Mouse (Mus musculus): ENCODE results near the gene Rhd. TPM values are rescaled to one million over a fixed set of nuclear protein-coding genes. Genes with fewer than 3 reads are reported as not detected.

The Rhd gene
- polyA plus RNA-seq, 1 experiment, result 84.0 TPM

DNA sequence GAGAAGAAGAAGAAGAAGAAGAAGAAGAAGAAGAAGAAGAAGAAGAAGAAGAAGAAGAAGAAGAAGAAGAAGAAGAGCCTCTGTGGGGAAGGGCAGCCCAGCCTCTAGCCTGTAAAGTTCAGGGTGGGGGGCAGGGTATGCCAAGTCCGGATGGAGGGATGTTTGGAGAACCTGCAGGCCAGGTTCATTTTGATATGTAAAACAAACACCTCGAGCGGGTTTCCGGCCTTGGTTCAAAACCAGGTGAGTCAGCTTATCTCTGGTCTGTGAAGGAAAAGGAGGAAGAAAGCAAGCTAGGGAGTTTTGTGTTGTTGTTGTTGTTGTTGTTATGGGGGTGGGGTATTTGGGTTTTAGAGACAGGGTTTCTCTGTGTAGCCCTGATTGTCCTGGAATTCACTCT lies 7.1 kb downstream of the Rhd start:
- H3K4me1 ChIP-seq (ENCODE audit: control insufficient read depth, insufficient read depth, insufficient read length), result no peaks in the 10 kb centered on the region
- H3K36me3 ChIP-seq (ENCODE audit: control insufficient read depth, insufficient read depth, low read length), result no peaks in the 10 kb centered on the region
- 70% methylated on average over 4 of the region's 4 CpGs for WGBS
- no peak overlapping the region for H3K27ac ChIP-seq (ENCODE audit: insufficient read depth, low read length)
- DNase-seq (ENCODE audit: low read depth in 1 of 2, low spot score in 2 of 2), result no peak
- TF ChIP-seq POLR2A (IDR thresholded peaks at IDR 0.05; ENCODE audit: low read depth, low read length) (no peak), CTCF (IDR thresholded peaks at IDR 0.05; ENCODE audit: extremely low read depth, insufficient read depth, insufficient read length, insufficient replicate concordance) (no peak)
- no peak overlapping the region for H3K4me3 ChIP-seq (ENCODE audit: extremely low read depth, insufficient read depth, insufficient read length)
- H3K27me3 ChIP-seq (ENCODE audit: control insufficient read depth, insufficient read depth, low read length), result peaks cover 1% of the 10 kb centered on the region; the same call in 1 of the 2 replicates

DNA sequence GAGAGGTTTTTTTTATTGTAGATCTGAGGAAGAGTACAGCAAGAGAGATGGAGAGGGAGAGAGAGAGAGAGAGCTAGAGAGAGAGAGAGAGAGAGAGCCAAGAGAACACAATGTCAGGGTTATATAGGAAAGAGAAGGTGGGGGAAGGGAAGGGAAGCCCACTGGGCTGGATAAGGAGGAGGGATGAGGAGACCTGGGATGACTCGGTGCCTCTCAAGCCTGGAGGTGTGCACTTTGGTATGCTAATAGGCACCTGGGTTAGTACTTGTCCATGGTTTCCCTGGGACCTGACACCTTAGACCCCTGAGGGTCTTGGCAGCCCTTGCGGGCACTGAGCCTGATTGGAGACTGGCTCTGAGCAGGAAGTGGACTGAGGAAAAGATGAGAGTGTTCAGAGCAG lies 7.6 kb downstream of the Rhd start:
- WGBS, result 89% methylated on average over 2 of the region's 2 CpGs
- no peak overlapping the region for H3K27ac ChIP-seq (ENCODE audit: insufficient read depth, low read length)

DNA sequence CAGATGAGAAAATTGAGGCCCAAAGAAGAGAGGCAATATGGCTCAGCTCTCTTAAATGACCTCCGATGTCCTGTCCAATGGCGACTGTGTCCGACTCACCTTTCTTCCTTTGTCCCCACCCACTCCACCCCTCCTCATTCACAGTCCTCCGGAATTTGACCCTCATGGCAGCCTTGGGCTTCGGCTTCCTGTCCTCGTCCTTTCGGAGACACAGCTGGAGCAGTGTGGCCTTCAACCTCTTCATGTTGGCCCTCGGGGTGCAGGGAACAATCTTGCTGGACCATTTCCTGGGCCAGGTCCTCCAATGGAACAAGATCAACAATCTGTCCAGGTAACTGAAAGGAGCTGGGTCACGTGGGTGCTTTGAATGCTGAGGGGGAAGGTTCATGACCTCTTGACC lies 11.8 kb downstream of the Rhd start:
- Histone ChIP-seq H3K36me3 (ENCODE audit: control insufficient read depth, insufficient read depth, low read length) (no peaks in the 10 kb centered on the region), H3K27me3 (ENCODE audit: control insufficient read depth, insufficient read depth, low read length) (no peaks in the 10 kb centered on the region), H3K4me1 (ENCODE audit: control insufficient read depth, insufficient read depth, insufficient read length) (no peaks in the 10 kb centered on the region; the same call in 1 of the 2 replicates), H3K27ac (ENCODE audit: insufficient read depth, low read length) (no peak overlapping the region), H3K4me3 (ENCODE audit: extremely low read depth, insufficient read depth, insufficient read length) (no peak overlapping the region)
- 93% methylated on average over 9 of the region's 9 CpGs for WGBS
- TF ChIP-seq POLR2A (IDR thresholded peaks at IDR 0.05; ENCODE audit: low read depth, low read length) (no peak), CTCF (IDR thresholded peaks at IDR 0.05; ENCODE audit: extremely low read depth, insufficient read depth, insufficient read length, insufficient replicate concordance) (no peak)
- DNase-seq (ENCODE audit: low read depth in 1 of 2, low spot score in 2 of 2), result no peak

More for the DNA sequence above, 7.6 kb downstream of the Rhd start:
- Histone ChIP-seq H3K4me3 (ENCODE audit: extremely low read depth, insufficient read depth, insufficient read length) (no peak overlapping the region), H3K36me3 (ENCODE audit: control insufficient read depth, insufficient read depth, low read length) (no peaks in the 10 kb centered on the region), H3K4me1 (ENCODE audit: control insufficient read depth, insufficient read depth, insufficient read length) (no peaks in the 10 kb centered on the region), H3K27me3 (ENCODE audit: control insufficient read depth, insufficient read depth, low read length) (peaks cover 1% of the 10 kb centered on the region; the same call in 1 of the 2 replicates)
- TF ChIP-seq CTCF (IDR thresholded peaks at IDR 0.05; ENCODE audit: extremely low read depth, insufficient read depth, insufficient read length, insufficient replicate concordance) (no peak), POLR2A (IDR thresholded peaks at IDR 0.05; ENCODE audit: low read depth, low read length) (no peak)
- no peak for DNase-seq (ENCODE audit: low read depth in 1 of 2, low spot score in 2 of 2)

DNA sequence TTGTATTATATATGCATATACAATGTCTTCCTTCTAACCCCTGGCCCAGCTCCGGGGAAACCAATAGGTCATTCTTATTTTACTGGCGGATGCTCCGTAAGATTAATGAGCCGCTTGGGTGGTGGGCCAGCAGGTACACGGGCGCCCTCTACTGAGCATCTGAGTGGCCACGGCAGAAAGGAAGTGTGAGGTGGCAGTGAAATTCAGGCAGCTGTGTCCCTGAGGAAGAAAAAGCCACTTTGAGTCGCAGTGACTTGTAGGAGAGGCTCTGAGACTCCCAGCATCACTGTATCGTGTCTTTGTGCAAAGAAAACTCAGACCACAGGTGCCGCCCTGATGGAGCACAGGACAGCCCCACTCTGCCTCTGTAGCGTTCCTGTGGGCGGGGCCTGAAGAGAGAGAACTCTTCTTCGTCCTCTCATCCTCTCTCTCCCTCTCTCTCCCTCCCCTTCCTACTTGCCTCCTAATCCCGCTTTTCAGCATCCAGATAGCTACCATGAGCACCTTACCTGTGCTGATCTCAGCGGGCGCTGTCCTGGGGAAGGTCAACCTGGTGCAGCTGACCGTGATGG lies 15.2 kb downstream of the Rhd start:
- TF ChIP-seq CTCF (IDR thresholded peaks at IDR 0.05; ENCODE audit: extremely low read depth, insufficient read depth, insufficient read length, insufficient replicate concordance) (peak; percentile 75; the same call in 1 of the 2 replicates), POLR2A (IDR thresholded peaks at IDR 0.05; ENCODE audit: low read depth, low read length) (no peak)
- Histone ChIP-seq H3K4me1 (ENCODE audit: control insufficient read depth, insufficient read depth, insufficient read length) (no peaks in the 10 kb centered on the region; the same call in 1 of the 2 replicates), H3K4me3 (ENCODE audit: extremely low read depth, insufficient read depth, insufficient read length) (peak overlapping the region; percentile 40; the same call in 1 of the 2 replicates), H3K27ac (ENCODE audit: insufficient read depth, low read length) (no peak overlapping the region), H3K27me3 (ENCODE audit: control insufficient read depth, insufficient read depth, low read length) (no peaks in the 10 kb centered on the region), H3K36me3 (ENCODE audit: control insufficient read depth, insufficient read depth, low read length) (no peaks in the 10 kb centered on the region)
- peak; percentile 49 to 72 for DNase-seq (ENCODE audit: low read depth in 1 of 2, low spot score in 2 of 2)
- WGBS, result 11% methylated on average over 17 of the region's 17 CpGs

DNA sequence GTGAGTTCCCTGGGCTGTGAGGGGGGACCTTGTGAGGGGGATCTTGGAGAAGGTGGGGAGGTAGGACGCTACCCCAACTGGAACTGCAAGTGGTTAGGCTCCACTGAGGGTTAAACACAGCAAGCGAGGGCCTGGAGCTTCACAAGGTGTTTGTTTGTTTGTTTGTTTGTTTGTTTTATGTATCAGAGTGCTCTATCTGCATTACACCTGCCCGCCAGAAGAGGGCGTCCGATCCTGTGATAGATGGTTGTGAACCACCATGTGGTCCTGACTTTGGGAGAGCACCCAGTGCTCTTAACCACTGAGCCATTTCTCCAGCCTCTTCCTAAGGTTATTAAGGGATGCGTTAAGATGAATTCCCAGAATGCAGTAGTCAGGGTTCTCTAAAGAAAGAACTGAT lies 15.7 kb downstream of the Rhd start:
- Histone ChIP-seq H3K27me3 (ENCODE audit: control insufficient read depth, insufficient read depth, low read length) (no peaks in the 10 kb centered on the region), H3K27ac (ENCODE audit: insufficient read depth, low read length) (no peak overlapping the region), H3K4me1 (ENCODE audit: control insufficient read depth, insufficient read depth, insufficient read length) (no peaks in the 10 kb centered on the region; the same call in 1 of the 2 replicates), H3K36me3 (ENCODE audit: control insufficient read depth, insufficient read depth, low read length) (no peaks in the 10 kb centered on the region), H3K4me3 (ENCODE audit: extremely low read depth, insufficient read depth, insufficient read length) (no peak overlapping the region)
- DNase-seq (ENCODE audit: low read depth in 1 of 2, low spot score in 2 of 2), result no peak
- 51% methylated on average over 6 of the region's 6 CpGs for WGBS
- TF ChIP-seq POLR2A (IDR thresholded peaks at IDR 0.05; ENCODE audit: low read depth, low read length) (no peak), CTCF (IDR thresholded peaks at IDR 0.05; ENCODE audit: extremely low read depth, insufficient read depth, insufficient read length, insufficient replicate concordance) (no peak)

DNA sequence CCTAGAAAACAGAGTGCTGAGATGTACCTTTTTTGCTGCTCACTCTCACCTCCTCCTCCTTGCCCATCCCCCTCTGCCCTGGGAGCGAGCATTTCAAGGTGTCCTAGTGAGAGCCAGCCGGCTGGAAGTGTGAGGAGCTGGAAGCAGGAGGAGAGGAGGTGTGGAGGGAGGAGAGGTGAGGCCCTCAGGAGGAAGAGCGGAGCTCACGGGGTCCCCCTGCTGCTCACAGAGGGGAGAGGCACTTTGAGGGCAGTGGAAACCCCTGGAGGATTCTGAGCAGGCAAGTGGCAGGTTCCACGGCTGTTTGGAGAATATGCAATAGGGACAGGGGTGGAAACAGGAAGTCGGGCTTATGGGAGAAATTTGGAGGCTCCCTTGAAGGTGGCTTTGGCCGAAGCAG lies 18.9 kb downstream of the Rhd start:
- TF ChIP-seq CTCF (IDR thresholded peaks at IDR 0.05; ENCODE audit: extremely low read depth, insufficient read depth, insufficient read length, insufficient replicate concordance) (peak; percentile 81), POLR2A (IDR thresholded peaks at IDR 0.05; ENCODE audit: low read depth, low read length) (no peak)
- 42% methylated on average over 7 of the region's 7 CpGs for WGBS
- Histone ChIP-seq H3K4me1 (ENCODE audit: control insufficient read depth, insufficient read depth, insufficient read length) (no peaks in the 10 kb centered on the region; the same call in 1 of the 2 replicates), H3K4me3 (ENCODE audit: extremely low read depth, insufficient read depth, insufficient read length) (no peak overlapping the region), H3K36me3 (ENCODE audit: control insufficient read depth, insufficient read depth, low read length) (no peaks in the 10 kb centered on the region), H3K27ac (ENCODE audit: insufficient read depth, low read length) (no peak overlapping the region), H3K27me3 (ENCODE audit: control insufficient read depth, insufficient read depth, low read length) (no peaks in the 10 kb centered on the region)
- DNase-seq (ENCODE audit: low read depth in 1 of 2, low spot score in 2 of 2), result peak in 1 of 2 experiments; percentile 30

DNA sequence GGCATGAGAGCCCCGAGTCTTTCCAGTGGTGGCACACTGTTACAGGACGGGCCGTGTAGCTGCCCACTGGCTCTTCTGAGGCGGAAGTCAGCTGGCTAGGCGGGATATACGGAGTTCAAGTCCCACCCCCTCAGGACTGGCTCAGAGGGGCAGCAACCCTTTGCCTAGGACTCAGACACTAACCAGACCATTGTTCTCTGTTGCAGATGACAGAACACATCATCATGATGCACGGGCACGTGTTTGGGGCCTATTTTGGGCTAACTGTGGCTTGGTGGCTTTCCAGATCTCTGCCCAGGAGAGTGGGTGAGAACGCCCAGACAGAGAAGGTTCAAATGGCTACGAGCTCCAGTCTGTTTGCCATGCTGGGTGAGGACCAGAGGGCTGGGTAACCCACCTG lies 19.5 kb downstream of the Rhd start:
- DNase-seq (ENCODE audit: low read depth in 1 of 2, low spot score in 2 of 2), result no peak
- Histone ChIP-seq H3K27ac (ENCODE audit: insufficient read depth, low read length) (no peak overlapping the region), H3K36me3 (ENCODE audit: control insufficient read depth, insufficient read depth, low read length) (no peaks in the 10 kb centered on the region), H3K4me1 (ENCODE audit: control insufficient read depth, insufficient read depth, insufficient read length) (no peaks in the 10 kb centered on the region; the same call in 1 of the 2 replicates), H3K4me3 (ENCODE audit: extremely low read depth, insufficient read depth, insufficient read length) (no peak overlapping the region), H3K27me3 (ENCODE audit: control insufficient read depth, insufficient read depth, low read length) (no peaks in the 10 kb centered on the region)
- no peak for TF ChIP-seq POLR2A (IDR thresholded peaks at IDR 0.05; ENCODE audit: low read depth, low read length)
- no peak for TF ChIP-seq CTCF (IDR thresholded peaks at IDR 0.05; ENCODE audit: extremely low read depth, insufficient read depth, insufficient read length, insufficient replicate concordance)
- WGBS, result 57% methylated on average over 10 of the region's 10 CpGs

Data from spleen, adult 2 months (tissue).